Mouse (Mus musculus): ENCODE measurements around the gene Swsap1.

The Swsap1 gene

GRCm38 (mm10) chr9:21935466-21936131 is 20.0 kb upstream of the Swsap1 start:
- in situ Hi-C loops (cut with MboI) = no loop called here

GRCm38 (mm10) chr9:21936692-21937570 is 18.6 kb upstream of the Swsap1 start, which contains the start of gene Plppr2:
Gene Plppr2, plus strand, starts transcription at chr9:21937033.
- in situ Hi-C loops (cut with MboI) = no loop called here

- in situ Hi-C loops (cut with MboI) = no loop called here
Observed at GRCm38 (mm10) chr9:21937711-21938175, 17.8 kb upstream of the Swsap1 start.

- in situ Hi-C loops (cut with MboI) = no loop called here
Observed at GRCm38 (mm10) chr9:21938234-21938855, 17.2 kb upstream of the Swsap1 start.

- in situ Hi-C loops (cut with MboI) = no loop called here
Observed at GRCm38 (mm10) chr9:21943046-21943445, 12.5 kb upstream of the Swsap1 start.

- in situ Hi-C loops (cut with MboI) = no loop called here
Observed at GRCm38 (mm10) chr9:21943638-21944037, 11.9 kb upstream of the Swsap1 start.

GRCm38 (mm10) chr9:21944267-21944666 is 11.3 kb upstream of the Swsap1 start:
- in situ Hi-C loops (cut with MboI) = no loop called here

GRCm38 (mm10) chr9:21947540-21948130 is 7.9 kb upstream of the Swsap1 start:
- in situ Hi-C loops (cut with MboI) = no loop called here

GRCm38 (mm10) chr9:21948146-21948545 is 7.4 kb upstream of the Swsap1 start:
- in situ Hi-C loops (cut with MboI) = no loop called here

GRCm38 (mm10) chr9:21948790-21949189 is 6.8 kb upstream of the Swsap1 start:
- in situ Hi-C loops (cut with MboI) = no loop called here

GRCm38 (mm10) chr9:21950322-21950721 is 5.2 kb upstream of the Swsap1 start:
- in situ Hi-C loops (cut with MboI) = no loop called here

GRCm38 (mm10) chr9:21951977-21952376 is 3.6 kb upstream of the Swsap1 start:
- in situ Hi-C loops (cut with MboI) = no loop called here

GRCm38 (mm10) chr9:21953600-21953999 is 2.0 kb upstream of the Swsap1 start:
- in situ Hi-C loops (cut with MboI) = no loop called here

- in situ Hi-C loops (cut with MboI) = no loop called here
Observed at GRCm38 (mm10) chr9:21954635-21955034, 920 bp upstream of the Swsap1 start.

- in situ Hi-C loops (cut with MboI) = no loop called here
Observed at GRCm38 (mm10) chr9:21955225-21955569, 358 bp upstream of the Swsap1 start.

- in situ Hi-C loops (cut with MboI) = no loop called here
Observed at GRCm38 (mm10) chr9:21958372-21958771, 2.8 kb downstream of the Swsap1 start.

GRCm38 (mm10) chr9:21959244-21959643 is 3.7 kb downstream of the Swsap1 start:
- in situ Hi-C loops (cut with MboI) = no loop called here

- in situ Hi-C loops (cut with MboI) = no loop called here
Observed at GRCm38 (mm10) chr9:21960135-21960534, 4.6 kb downstream of the Swsap1 start.

GRCm38 (mm10) chr9:21960558-21961208 is 5.1 kb downstream of the Swsap1 start:
- in situ Hi-C loops (cut with MboI) = no loop called here

- in situ Hi-C loops (cut with MboI) = no loop called here
Observed at GRCm38 (mm10) chr9:21961366-21961980, 5.9 kb downstream of the Swsap1 start.

- in situ Hi-C loops (cut with MboI) = no loop called here
Observed at GRCm38 (mm10) chr9:21962010-21962409, 6.5 kb downstream of the Swsap1 start.

Data from mature B cell (primary cell).